Mouse (Mus musculus): ENCODE data around the gene Zfp691.

GRCm38 (mm10) chr4:119181456-119181855 lies 7.5 kb upstream of the Zfp691 start:
- TF ChIP-seq CTCF (IDR thresholded peaks at IDR 0.05; ENCODE audit: extremely low read depth, insufficient read depth, low read length) (no peak), POLR2A (IDR thresholded peaks at IDR 0.05; ENCODE audit: extremely low read depth, insufficient read depth, low read length) (no peak)

Measured in cortical plate, adult 2 months (tissue).